Mouse (Mus musculus) forebrain, embryonic 12.5 days (tissue): Measurements from ENCODE around the gene Alkbh1. TPM values are rescaled to one million over a fixed set of nuclear protein-coding genes. Genes with fewer than 3 reads are reported as not detected.
A peak's percentile ranks its signal among the peaks of the same experiment; 100 is the strongest.

Experiments
- ATAC-seq: fragments of 200-750 bp; cut with Nextera tagmentation; 2 replicates; pipeline ENCODE4 v1.8.0; 2017; ENCODE audit warnings: moderate TSS enrichment; ENCODE audit not compliant: low FRiP score
- H3K27ac ChIP-seq: fragments of 300-500 bp; sonication (generic); 2 replicates; pipeline ENCODE4 v1.5.1; 2016; ENCODE audit warnings: mild to moderate bottlenecking
- H3K27me3 ChIP-seq: fragments of 300-500 bp; sonication (generic); 2 replicates; pipeline ENCODE4 v1.6.1; 2016; ENCODE audit warnings: mild to moderate bottlenecking
- H3K36me3 ChIP-seq: fragments of 300-500 bp; sonication (generic); replicated peaks from 2 replicates; pipeline ENCODE4 v1.6.1; 2016; ENCODE audit warnings: mild to moderate bottlenecking
- H3K4me1 ChIP-seq: fragments of 300-500 bp; sonication (generic); 2 replicates; pipeline ENCODE4 v1.6.1; 2016
- H3K4me2 ChIP-seq: fragments of 300-500 bp; sonication (generic); 2 replicates; pipeline ENCODE4 v1.6.1; 2016; ENCODE audit warnings: mild to moderate bottlenecking, moderate library complexity
- H3K4me3 ChIP-seq: fragments of 300-500 bp; sonication (generic); replicated peaks from 2 replicates; pipeline ENCODE4 v1.5.1; 2016; ENCODE audit warnings: mild to moderate bottlenecking
- H3K9ac ChIP-seq: fragments of 300-500 bp; sonication (generic); 2 replicates; pipeline ENCODE4 v1.6.1; 2016; ENCODE audit warnings: mild to moderate bottlenecking
- H3K9me3 ChIP-seq: fragments of 300-500 bp; sonication (generic); 2 replicates; pipeline ENCODE4 v1.6.1; 2016
- WGBS: fragments of 180-500 bp; shearing (Covaris S2); methylation state at CpG from one replicate; pipeline ENCODE4 v1.1.7; 2016; 5-methylcytosine and 5-hydroxymethylcytosine counted together
- polyA plus RNA-seq: library from polyadenylated mRNA; unstranded; fragments of >200 nt; fragmentation: Nextera tagmentation; extraction: Ambion mirVana; gene quantifications from 2 replicates; pipeline ENCODE4 v1.2.1, GENCODE M21; 2016

Gene Alkbh1
- polyA plus RNA-seq, 1 experiment from 2014 or later: 55.9 TPM

DNA sequence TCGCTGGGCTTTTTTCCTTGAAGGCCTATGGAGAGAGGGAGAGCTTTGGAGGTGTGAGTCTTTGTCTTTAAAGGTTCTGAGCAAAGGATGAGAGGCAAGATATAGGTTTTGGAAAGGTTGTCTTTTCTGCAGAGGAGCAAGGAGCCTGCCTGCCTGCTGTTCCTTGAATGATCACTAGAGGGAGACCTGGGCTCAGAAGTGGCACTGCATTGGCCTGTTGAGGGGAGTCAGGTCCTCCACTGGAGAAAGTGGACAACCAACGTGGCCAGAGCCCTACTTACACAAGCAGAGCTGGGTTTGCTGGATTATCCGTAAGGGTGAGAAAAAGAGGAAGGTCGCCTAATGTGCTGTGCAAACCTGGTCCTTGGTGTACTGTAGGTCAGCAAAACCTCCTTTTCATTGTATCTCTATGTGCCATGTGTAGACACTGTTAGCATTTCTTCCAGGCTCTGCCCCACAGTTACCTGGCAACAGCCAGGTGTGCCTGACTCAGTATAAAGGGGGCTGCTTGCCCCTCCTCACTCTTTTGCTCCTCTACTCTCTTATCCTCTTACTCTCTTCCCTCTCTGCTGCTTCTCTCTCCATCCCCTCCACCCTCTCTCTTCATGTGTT lies 30.5 kb downstream of the Alkbh1 start:
- WGBS: 21% methylated on average over 4 of the region's 4 CpGs
- H3K4me2 ChIP-seq: no peak overlapping the region
- peak; percentile 67 for ATAC-seq

GRCm38 (mm10) chr12:87410999-87411398 lies 32.8 kb downstream of the Alkbh1 start:
- Histone ChIP-seq H3K9ac (no peak overlapping the region), H3K4me1 (peaks cover 7% of the 10 kb centered on the region; the same call in 1 of the 2 replicates), H3K4me3 (no peak overlapping the region), H3K27ac (no peak overlapping the region), H3K36me3 (no peaks in the 10 kb centered on the region), H3K9me3 (no peaks in the 10 kb centered on the region), H3K4me2 (no peak overlapping the region), H3K27me3 (no peaks in the 10 kb centered on the region)
- WGBS: 61% methylated on average over 7 of the region's 7 CpGs
- no peak for ATAC-seq

More for the DNA sequence above, 30.5 kb downstream of the Alkbh1 start:
- H3K9me3 ChIP-seq: no peaks in the 10 kb centered on the region
- H3K9ac ChIP-seq: no peak overlapping the region
- no peak overlapping the region for H3K27ac ChIP-seq
- no peaks in the 10 kb centered on the region for H3K27me3 ChIP-seq
- H3K36me3 ChIP-seq: no peaks in the 10 kb centered on the region
- no peaks in the 10 kb centered on the region for H3K4me1 ChIP-seq
- H3K4me3 ChIP-seq: no peak overlapping the region

- no peak overlapping the region for H3K27ac ChIP-seq
- WGBS: 86% methylated on average over 4 of the region's 4 CpGs
- H3K4me3 ChIP-seq: no peak overlapping the region
- H3K4me2 ChIP-seq: no peak overlapping the region
- H3K9me3 ChIP-seq: no peaks in the 10 kb centered on the region
- no peaks in the 10 kb centered on the region for H3K36me3 ChIP-seq
- no peak overlapping the region for H3K9ac ChIP-seq
- H3K4me1 ChIP-seq: peaks cover 7% of the 10 kb centered on the region; the same call in 1 of the 2 replicates
- no peaks in the 10 kb centered on the region for H3K27me3 ChIP-seq
- ATAC-seq: no peak
Observed at GRCm38 (mm10) chr12:87409123-87409522, 34.7 kb downstream of the Alkbh1 start.

- ATAC-seq: no peak
- no peak overlapping the region for H3K4me2 ChIP-seq
- 47% methylated on average over 21 of the region's 21 CpGs for WGBS
- no peak overlapping the region for H3K4me3 ChIP-seq
- no peaks in the 10 kb centered on the region for H3K9me3 ChIP-seq
- no peak overlapping the region for H3K9ac ChIP-seq
- H3K36me3 ChIP-seq: no peaks in the 10 kb centered on the region
- H3K27me3 ChIP-seq: no peaks in the 10 kb centered on the region
- peaks cover 7% of the 10 kb centered on the region; the same call in 1 of the 2 replicates for H3K4me1 ChIP-seq
- no peak overlapping the region for H3K27ac ChIP-seq
Observed at GRCm38 (mm10) chr12:87407869-87408605, 35.8 kb downstream of the Alkbh1 start.

DNA sequence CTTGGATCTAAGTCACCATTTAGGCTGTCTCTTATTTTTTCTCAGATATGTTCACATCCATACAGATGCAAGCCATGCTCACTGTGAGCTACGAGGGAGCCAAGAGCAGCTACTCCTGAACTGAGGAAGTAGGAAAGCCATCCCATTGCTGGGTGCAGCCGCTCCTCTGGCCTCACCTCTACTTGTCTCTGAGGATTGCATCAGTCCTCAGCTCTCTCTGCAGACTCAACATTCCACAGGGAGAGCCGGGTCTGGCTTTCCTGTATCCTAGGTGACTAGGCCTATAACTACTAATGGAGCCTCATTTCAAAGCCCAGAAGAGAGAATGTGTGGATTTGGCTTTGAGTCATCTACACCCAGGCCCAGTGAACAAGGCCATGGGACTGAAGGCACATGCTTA lies 38.1 kb downstream of the Alkbh1 start:
- Histone ChIP-seq H3K36me3 (no peaks in the 10 kb centered on the region), H3K4me3 (no peak overlapping the region), H3K27ac (no peak overlapping the region), H3K9me3 (no peaks in the 10 kb centered on the region), H3K27me3 (no peaks in the 10 kb centered on the region), H3K4me1 (peaks cover 7% of the 10 kb centered on the region; the same call in 1 of the 2 replicates), H3K9ac (no peak overlapping the region), H3K4me2 (no peak overlapping the region)
- WGBS: 82% methylated on average over 3 of the region's 3 CpGs
- ATAC-seq: no peak

- H3K4me3 ChIP-seq: no peak overlapping the region
- H3K9me3 ChIP-seq: no peaks in the 10 kb centered on the region
- H3K27me3 ChIP-seq: no peaks in the 10 kb centered on the region
- H3K36me3 ChIP-seq: no peaks in the 10 kb centered on the region
- no peak for ATAC-seq
- H3K27ac ChIP-seq: no peak overlapping the region
- WGBS: 90% methylated on average over 4 of the region's 4 CpGs
- H3K9ac ChIP-seq: no peak overlapping the region
- H3K4me1 ChIP-seq: peaks cover 7% of the 10 kb centered on the region; the same call in 1 of the 2 replicates
- H3K4me2 ChIP-seq: no peak overlapping the region
Observed at GRCm38 (mm10) chr12:87405165-87405564, 38.7 kb downstream of the Alkbh1 start.

- H3K27me3 ChIP-seq: no peaks in the 10 kb centered on the region
- ATAC-seq: no peak
- no peak overlapping the region for H3K4me2 ChIP-seq
- H3K9me3 ChIP-seq: no peaks in the 10 kb centered on the region
- H3K4me3 ChIP-seq: no peak overlapping the region
- H3K27ac ChIP-seq: no peak overlapping the region
- no peak overlapping the region for H3K9ac ChIP-seq
- WGBS: 53% methylated on average over 6 of the region's 6 CpGs
- H3K4me1 ChIP-seq: no peaks in the 10 kb centered on the region
- H3K36me3 ChIP-seq: no peaks in the 10 kb centered on the region
Observed at GRCm38 (mm10) chr12:87401883-87402282, 41.9 kb downstream of the Alkbh1 start.

- no peak for ATAC-seq
- H3K4me2 ChIP-seq: no peak overlapping the region
- H3K4me1 ChIP-seq: no peaks in the 10 kb centered on the region
- H3K9ac ChIP-seq: no peak overlapping the region
- H3K36me3 ChIP-seq: no peaks in the 10 kb centered on the region
- no peak overlapping the region for H3K4me3 ChIP-seq
- WGBS: 92% methylated on average over 10 of the region's 10 CpGs
- H3K9me3 ChIP-seq: no peaks in the 10 kb centered on the region
- H3K27me3 ChIP-seq: no peaks in the 10 kb centered on the region
- no peak overlapping the region for H3K27ac ChIP-seq
Observed at GRCm38 (mm10) chr12:87399119-87399819, 44.5 kb downstream of the Alkbh1 start.

DNA sequence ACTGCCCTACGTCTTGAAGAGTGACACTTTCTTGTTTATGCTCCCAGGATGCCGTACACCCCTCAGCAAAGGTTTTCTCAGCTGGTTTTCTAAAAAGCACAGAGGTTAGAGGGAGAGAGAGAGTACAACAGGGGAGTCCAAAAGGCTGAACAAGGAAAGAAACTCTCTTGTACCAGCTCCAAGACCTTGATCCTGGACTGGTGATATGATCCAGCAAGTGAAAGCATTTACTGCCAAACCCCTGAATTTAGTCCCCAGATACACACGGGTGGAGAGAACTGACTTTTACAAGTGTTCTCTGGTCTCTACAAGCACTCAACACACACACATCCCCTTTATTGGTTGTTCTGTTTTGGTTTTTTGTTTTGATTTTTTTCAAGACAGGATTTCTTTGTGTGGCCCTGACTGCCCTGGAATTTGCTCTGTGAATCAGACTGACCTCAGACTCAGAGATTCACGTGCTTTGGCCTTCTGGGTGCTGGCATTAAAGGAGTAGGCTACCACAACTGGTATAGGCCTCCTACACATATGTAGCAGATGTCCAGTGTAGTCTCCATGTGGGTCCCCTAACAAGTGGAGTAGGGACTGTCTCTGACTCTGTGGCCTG lies 45.9 kb downstream of the Alkbh1 start:
- no peak for ATAC-seq
- Histone ChIP-seq H3K4me2 (no peak overlapping the region), H3K9ac (no peak overlapping the region), H3K27ac (no peak overlapping the region), H3K27me3 (no peaks in the 10 kb centered on the region), H3K4me1 (no peaks in the 10 kb centered on the region), H3K9me3 (no peaks in the 10 kb centered on the region), H3K36me3 (no peaks in the 10 kb centered on the region), H3K4me3 (no peak overlapping the region)
- 73% methylated on average over 4 of the region's 4 CpGs for WGBS

GRCm38 (mm10) chr12:87397126-87397525 lies 46.7 kb downstream of the Alkbh1 start:
- WGBS: 84% methylated on average over 3 of the region's 4 CpGs
- H3K9me3 ChIP-seq: no peaks in the 10 kb centered on the region
- H3K27me3 ChIP-seq: no peaks in the 10 kb centered on the region
- H3K4me2 ChIP-seq: no peak overlapping the region
- H3K4me1 ChIP-seq: no peaks in the 10 kb centered on the region
- no peaks in the 10 kb centered on the region for H3K36me3 ChIP-seq
- no peak overlapping the region for H3K9ac ChIP-seq
- ATAC-seq: no peak
- no peak overlapping the region for H3K27ac ChIP-seq
- H3K4me3 ChIP-seq: no peak overlapping the region

DNA sequence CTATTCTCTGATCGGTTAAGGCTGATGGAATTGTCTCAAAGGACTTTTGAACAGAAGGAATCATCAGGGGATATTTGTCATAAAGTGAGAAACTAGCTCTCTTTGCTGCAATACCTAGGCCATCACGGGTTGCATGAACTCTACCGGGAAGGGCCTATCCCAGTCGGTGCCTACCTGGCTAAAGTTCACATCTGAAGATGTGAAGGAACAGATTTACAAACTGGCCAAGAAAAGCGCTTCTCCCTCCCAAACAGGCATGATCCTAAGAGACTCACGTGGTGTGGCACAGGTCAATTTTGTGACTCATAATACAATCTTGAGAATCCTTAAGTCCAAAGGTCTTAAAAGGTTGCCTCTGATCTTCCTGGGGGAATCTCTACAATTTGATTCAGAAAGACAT lies 49.5 kb downstream of the Alkbh1 start:
- Histone ChIP-seq H3K27ac (no peak overlapping the region), H3K27me3 (no peaks in the 10 kb centered on the region), H3K4me3 (no peak overlapping the region), H3K36me3 (no peaks in the 10 kb centered on the region), H3K9ac (no peak overlapping the region), H3K9me3 (no peaks in the 10 kb centered on the region), H3K4me1 (no peaks in the 10 kb centered on the region), H3K4me2 (no peak overlapping the region)
- WGBS: 83% methylated on average over 6 of the region's 6 CpGs
- no peak for ATAC-seq

DNA sequence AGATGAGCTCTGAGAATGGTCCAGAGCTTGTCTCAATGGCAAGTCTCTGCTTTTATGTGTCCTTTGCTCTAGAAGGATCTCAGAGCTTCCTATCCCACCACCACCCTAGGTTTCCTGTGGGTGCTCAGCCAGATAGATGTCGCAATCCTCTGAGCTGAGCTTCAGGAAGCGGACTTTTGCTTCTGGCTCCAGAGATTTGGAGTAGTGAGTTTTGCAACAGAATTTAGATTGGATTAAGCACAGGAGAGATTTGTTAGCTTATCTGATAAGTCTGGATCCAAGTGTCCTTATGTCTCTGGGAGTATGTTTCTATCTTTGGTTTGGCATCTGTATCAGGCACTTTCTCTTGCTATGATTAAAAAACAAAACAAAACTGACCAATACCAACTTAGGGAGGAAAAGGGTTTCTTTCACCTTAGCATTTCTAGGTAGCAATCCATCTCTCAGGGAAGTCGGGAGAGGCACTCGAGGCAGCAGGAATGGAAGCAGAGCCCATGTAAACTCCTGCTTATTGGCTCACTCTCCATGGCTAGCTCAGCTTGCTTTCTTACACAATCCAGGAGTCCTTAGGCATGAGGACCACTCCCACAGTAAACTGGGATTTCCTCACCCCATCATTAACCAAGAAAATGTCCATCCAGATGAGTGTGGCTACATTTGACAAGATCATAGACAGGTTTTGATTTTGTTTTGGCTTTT lies 50.2 kb downstream of the Alkbh1 start:
- no peak overlapping the region for H3K4me3 ChIP-seq
- no peaks in the 10 kb centered on the region for H3K4me1 ChIP-seq
- H3K4me2 ChIP-seq: no peak overlapping the region
- H3K36me3 ChIP-seq: no peaks in the 10 kb centered on the region
- 91% methylated on average over 4 of the region's 4 CpGs for WGBS
- H3K9ac ChIP-seq: no peak overlapping the region
- ATAC-seq: no peak
- no peak overlapping the region for H3K27ac ChIP-seq
- H3K27me3 ChIP-seq: no peaks in the 10 kb centered on the region
- no peaks in the 10 kb centered on the region for H3K9me3 ChIP-seq
